Mouse (Mus musculus): ENCODE measurements at regions not wholly inside any gene's neighbourhood (a gene's known extent, or its start where the extent isn't known, plus 50 kb on each side); places are given as distances from the start of the nearest gene placed in this dataset.

- Histone ChIP-seq H3K36me3 (ENCODE audit: control insufficient read depth, insufficient read depth, low read length) (no peaks in the 10 kb centered on the region), H3K27me3 (ENCODE audit: control insufficient read depth, insufficient read depth, low read length) (no peaks in the 10 kb centered on the region), H3K4me1 (ENCODE audit: control insufficient read depth, insufficient read depth, insufficient read length, low read length) (no peaks in the 10 kb centered on the region), H3K27ac (ENCODE audit: insufficient read depth, low read depth, low read length) (no peak overlapping the region), H3K4me3 (ENCODE audit: low read depth, low read length) (no peak overlapping the region)
- TF ChIP-seq POLR2A (IDR thresholded peaks at IDR 0.05; ENCODE audit: low read depth, low read length), result no peak
- 76% methylated on average over 8 of the region's 8 CpGs for WGBS
Measured at GRCm38 (mm10) chr8:109142495-109143158, 351.2 kb upstream of the Pmfbp1 start.

- H3K27ac ChIP-seq (ENCODE audit: insufficient read depth, low read depth, low read length), result no peak overlapping the region
- no peak for TF ChIP-seq CTCF (IDR thresholded peaks at IDR 0.05; ENCODE audit: extremely low read depth, insufficient read length, insufficient replicate concordance, low read depth, low read length)
- no peak for TF ChIP-seq POLR2A (IDR thresholded peaks at IDR 0.05; ENCODE audit: low read depth, low read length)
- H3K4me1 ChIP-seq (ENCODE audit: control insufficient read depth, insufficient read depth, insufficient read length, low read length), result no peaks in the 10 kb centered on the region
Measured at GRCm38 (mm10) chr8:109151711-109152110, 342.1 kb upstream of the Pmfbp1 start.

GRCm38 (mm10) chr8:109155489-109155888 lies 338.3 kb upstream of the Pmfbp1 start:
- Histone ChIP-seq H3K27me3 (ENCODE audit: control insufficient read depth, insufficient read depth, low read length) (no peaks in the 10 kb centered on the region), H3K4me1 (ENCODE audit: control insufficient read depth, insufficient read depth, insufficient read length, low read length) (no peaks in the 10 kb centered on the region), H3K4me3 (ENCODE audit: low read depth, low read length) (no peak overlapping the region), H3K27ac (ENCODE audit: insufficient read depth, low read depth, low read length) (no peak overlapping the region), H3K36me3 (ENCODE audit: control insufficient read depth, insufficient read depth, low read length) (no peaks in the 10 kb centered on the region)
- TF ChIP-seq POLR2A (IDR thresholded peaks at IDR 0.05; ENCODE audit: low read depth, low read length) (no peak), CTCF (IDR thresholded peaks at IDR 0.05; ENCODE audit: extremely low read depth, insufficient read length, insufficient replicate concordance, low read depth, low read length) (no peak)
- WGBS, result 75% methylated on average over 11 of the region's 11 CpGs

More at GRCm38 (mm10) chr8:109151711-109152110, 342.1 kb upstream of the Pmfbp1 start:
- H3K27me3 ChIP-seq (ENCODE audit: control insufficient read depth, insufficient read depth, low read length), result no peaks in the 10 kb centered on the region
- WGBS, result 77% methylated on average over 4 of the region's 4 CpGs
- H3K4me3 ChIP-seq (ENCODE audit: low read depth, low read length), result no peak overlapping the region
- H3K36me3 ChIP-seq (ENCODE audit: control insufficient read depth, insufficient read depth, low read length), result no peaks in the 10 kb centered on the region

- no peaks in the 10 kb centered on the region for H3K36me3 ChIP-seq (ENCODE audit: control insufficient read depth, insufficient read depth, low read length)
- no peak overlapping the region for H3K4me3 ChIP-seq (ENCODE audit: low read depth, low read length)
- H3K27me3 ChIP-seq (ENCODE audit: control insufficient read depth, insufficient read depth, low read length), result no peaks in the 10 kb centered on the region
- H3K4me1 ChIP-seq (ENCODE audit: control insufficient read depth, insufficient read depth, insufficient read length, low read length), result no peaks in the 10 kb centered on the region
- no peak overlapping the region for H3K27ac ChIP-seq (ENCODE audit: insufficient read depth, low read depth, low read length)
- no peak for TF ChIP-seq POLR2A (IDR thresholded peaks at IDR 0.05; ENCODE audit: low read depth, low read length)
- 87% methylated on average over 8 of the region's 8 CpGs for WGBS
Measured at GRCm38 (mm10) chr8:109156016-109156415, 337.8 kb upstream of the Pmfbp1 start.

- H3K27ac ChIP-seq (ENCODE audit: insufficient read depth, low read depth, low read length), result no peak overlapping the region
- 76% methylated on average over 4 of the region's 4 CpGs for WGBS
- H3K36me3 ChIP-seq (ENCODE audit: control insufficient read depth, insufficient read depth, low read length), result no peaks in the 10 kb centered on the region
- H3K4me1 ChIP-seq (ENCODE audit: control insufficient read depth, insufficient read depth, insufficient read length, low read length), result no peaks in the 10 kb centered on the region
- TF ChIP-seq POLR2A (IDR thresholded peaks at IDR 0.05; ENCODE audit: low read depth, low read length), result no peak
- TF ChIP-seq CTCF (IDR thresholded peaks at IDR 0.05; ENCODE audit: extremely low read depth, insufficient read length, insufficient replicate concordance, low read depth, low read length), result no peak
- H3K4me3 ChIP-seq (ENCODE audit: low read depth, low read length), result no peak overlapping the region
- H3K27me3 ChIP-seq (ENCODE audit: control insufficient read depth, insufficient read depth, low read length), result no peaks in the 10 kb centered on the region
Measured at GRCm38 (mm10) chr8:109172701-109173100, 321.1 kb upstream of the Pmfbp1 start.

GRCm38 (mm10) chr8:109185558-109186198 lies 308.1 kb upstream of the Pmfbp1 start:
- Histone ChIP-seq H3K27me3 (ENCODE audit: control insufficient read depth, insufficient read depth, low read length) (no peaks in the 10 kb centered on the region), H3K27ac (ENCODE audit: insufficient read depth, low read depth, low read length) (no peak overlapping the region), H3K36me3 (ENCODE audit: control insufficient read depth, insufficient read depth, low read length) (no peaks in the 10 kb centered on the region), H3K4me1 (ENCODE audit: control insufficient read depth, insufficient read depth, insufficient read length, low read length) (no peaks in the 10 kb centered on the region), H3K4me3 (ENCODE audit: low read depth, low read length) (no peak overlapping the region)
- WGBS, result 30% methylated on average over 10 of the region's 10 CpGs
- TF ChIP-seq POLR2A (IDR thresholded peaks at IDR 0.05; ENCODE audit: low read depth, low read length) (no peak), CTCF (IDR thresholded peaks at IDR 0.05; ENCODE audit: extremely low read depth, insufficient read length, insufficient replicate concordance, low read depth, low read length) (peak; percentile 43; the same call in 1 of the 2 replicates)

GRCm38 (mm10) chr8:109187617-109188016 lies 306.2 kb upstream of the Pmfbp1 start:
- H3K4me3 ChIP-seq (ENCODE audit: low read depth, low read length), result no peak overlapping the region

More at GRCm38 (mm10) chr8:109187617-109188016, 306.2 kb upstream of the Pmfbp1 start:
- Histone ChIP-seq H3K27ac (ENCODE audit: insufficient read depth, low read depth, low read length) (no peak overlapping the region), H3K36me3 (ENCODE audit: control insufficient read depth, insufficient read depth, low read length) (no peaks in the 10 kb centered on the region), H3K27me3 (ENCODE audit: control insufficient read depth, insufficient read depth, low read length) (no peaks in the 10 kb centered on the region), H3K4me1 (ENCODE audit: control insufficient read depth, insufficient read depth, insufficient read length, low read length) (no peaks in the 10 kb centered on the region)
- TF ChIP-seq POLR2A (IDR thresholded peaks at IDR 0.05; ENCODE audit: low read depth, low read length), result no peak
- TF ChIP-seq CTCF (IDR thresholded peaks at IDR 0.05; ENCODE audit: extremely low read depth, insufficient read length, insufficient replicate concordance, low read depth, low read length), result no peak
- WGBS, result 62% methylated on average over 7 of the region's 7 CpGs
